Mouse (Mus musculus) forebrain, embryonic 10.5 days (tissue): ENCODE measurements at regions not wholly inside any gene's neighbourhood (a gene's known extent, or its start where the extent isn't known, plus 50 kb on each side); places are given as distances from the start of the nearest gene placed in this dataset.

Experiments used
- DNase-seq: peaks from one replicate; pipeline ENCODE4 v3.0.0-alpha.2; 2017; ENCODE audit warnings: low spot score; ENCODE audit errors: extremely low spot score
- H3K27ac ChIP-seq: fragments of 300-500 bp; sonication (generic); 2 replicates; pipeline ENCODE4 v1.5.1; 2016; ENCODE audit warnings: mild to moderate bottlenecking
- H3K27me3 ChIP-seq: fragments of 300-500 bp; sonication (generic); 2 replicates; pipeline ENCODE4 v1.6.1; 2016; ENCODE audit warnings: mild to moderate bottlenecking; ENCODE audit not compliant: poor library complexity, severe bottlenecking
- H3K36me3 ChIP-seq: fragments of 300-500 bp; sonication (generic); replicated peaks from 2 replicates; pipeline ENCODE4 v1.6.1; 2016; ENCODE audit warnings: mild to moderate bottlenecking, moderate library complexity
- H3K4me1 ChIP-seq: fragments of 300-500 bp; sonication (generic); 2 replicates; pipeline ENCODE4 v1.6.1; 2016
- H3K4me3 ChIP-seq: fragments of 300-500 bp; sonication (generic); 2 replicates; pipeline ENCODE4 v1.5.1; 2016; ENCODE audit warnings: mild to moderate bottlenecking, moderate library complexity
- H3K9me3 ChIP-seq: fragments of 300-500 bp; sonication (generic); 2 replicates; pipeline ENCODE4 v1.6.1; 2016; ENCODE audit warnings: mild to moderate bottlenecking, moderate library complexity
- WGBS: fragments of 180-500 bp; shearing (Covaris S2); methylation state at CpG from one replicate; pipeline ENCODE4 v1.1.7; 2016; 5-methylcytosine and 5-hydroxymethylcytosine counted together

GRCm38 (mm10) chr5:82288069-82288845 is 1066.7 kb downstream of the Tecrl start:
- H3K9me3 ChIP-seq: no peaks in the 10 kb centered on the region
- WGBS: 85% methylated on average over 5 of the region's 5 CpGs
- H3K36me3 ChIP-seq: no peaks in the 10 kb centered on the region
- H3K27me3 ChIP-seq: no peaks in the 10 kb centered on the region
- H3K4me1 ChIP-seq: no peaks in the 10 kb centered on the region
- H3K27ac ChIP-seq: no peak overlapping the region
- no peak for DNase-seq
- H3K4me3 ChIP-seq: no peak overlapping the region

DNA sequence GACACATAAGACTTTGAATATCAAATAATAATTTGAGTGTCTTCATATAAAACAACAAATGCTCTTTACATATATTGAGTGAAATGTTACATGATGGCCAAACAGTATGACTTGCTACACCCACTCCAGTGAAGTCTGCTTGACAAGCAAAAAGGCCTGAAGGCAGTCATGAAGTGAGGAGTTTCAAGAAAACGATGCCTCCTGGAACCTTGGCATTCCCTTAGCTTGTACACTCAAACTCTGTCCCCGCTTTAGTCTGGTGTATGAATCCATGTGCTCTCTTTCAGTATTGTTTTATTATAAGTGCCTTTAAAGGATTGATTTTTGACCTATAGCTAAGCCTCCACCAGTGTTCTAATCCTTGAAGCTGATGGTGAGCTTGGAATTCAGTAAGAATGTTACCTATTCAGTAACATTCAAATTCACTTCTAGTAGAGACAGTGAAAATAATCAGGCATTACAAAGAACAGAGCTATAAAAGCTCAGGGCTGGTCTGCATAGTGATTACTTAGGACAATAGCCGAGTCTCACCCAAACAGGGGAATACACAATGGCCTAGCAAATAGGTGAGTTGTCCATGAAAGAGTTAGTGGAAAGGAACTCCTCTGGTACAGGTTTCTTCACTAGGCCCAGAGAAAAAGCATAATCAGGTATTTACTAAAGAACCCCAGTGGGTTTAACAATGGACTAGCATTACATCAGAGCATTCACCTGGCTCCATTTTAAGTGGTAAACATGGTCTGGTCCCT is 1101.5 kb downstream of the Tecrl start:
- DNase-seq: no peak
- Histone ChIP-seq H3K27me3 (no peaks in the 10 kb centered on the region), H3K9me3 (no peaks in the 10 kb centered on the region), H3K4me1 (no peaks in the 10 kb centered on the region), H3K27ac (no peak overlapping the region), H3K36me3 (no peaks in the 10 kb centered on the region), H3K4me3 (no peak overlapping the region)
- WGBS: 93% methylated on average over 3 of the region's 3 CpGs

DNA sequence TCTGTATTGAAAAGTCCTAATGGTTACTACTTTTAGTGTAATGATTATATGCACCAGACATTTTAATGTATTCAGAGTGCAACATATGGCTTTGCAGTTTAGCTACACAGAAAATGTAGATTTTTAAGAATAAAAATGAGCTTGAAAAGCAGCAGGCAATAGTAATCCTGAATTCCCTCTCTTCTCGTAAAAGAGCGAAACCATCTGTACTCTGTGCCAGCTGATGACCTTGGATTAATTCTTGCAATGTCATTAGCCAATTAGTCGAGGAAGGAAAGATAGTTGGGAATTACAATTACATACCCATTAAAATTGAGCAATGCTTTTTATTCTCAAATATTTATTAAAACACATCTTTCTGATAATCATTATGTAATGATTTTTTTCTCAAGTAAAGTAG is 1128.7 kb downstream of the Tecrl start:
- WGBS: 93% methylated on average over 3 of the region's 3 CpGs
- H3K27ac ChIP-seq: no peak overlapping the region
- H3K4me1 ChIP-seq: no peaks in the 10 kb centered on the region
- no peak for DNase-seq
- no peaks in the 10 kb centered on the region for H3K27me3 ChIP-seq
- H3K4me3 ChIP-seq: no peak overlapping the region
- no peaks in the 10 kb centered on the region for H3K36me3 ChIP-seq
- H3K9me3 ChIP-seq: no peaks in the 10 kb centered on the region

DNA sequence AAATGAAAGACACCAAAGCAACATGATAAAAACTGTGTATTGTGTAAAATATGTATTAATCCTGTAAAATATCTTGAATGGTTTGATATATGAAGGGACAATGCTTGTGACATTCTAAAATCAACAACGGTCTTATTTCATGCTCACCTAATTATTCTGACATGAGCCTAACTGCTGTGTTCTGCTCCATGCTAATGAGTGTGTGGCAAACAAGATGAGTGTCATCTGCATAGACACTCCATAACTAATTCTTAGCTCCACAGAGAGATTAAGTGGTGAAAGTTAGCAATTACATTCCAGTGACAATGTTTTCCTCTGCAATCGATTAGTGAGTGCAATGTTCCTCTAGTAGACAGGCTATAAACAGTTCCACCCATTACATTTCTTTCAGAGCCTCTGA is 1131.4 kb downstream of the Tecrl start:
- DNase-seq: no peak
- Histone ChIP-seq H3K4me3 (no peak overlapping the region), H3K27me3 (no peaks in the 10 kb centered on the region), H3K36me3 (no peaks in the 10 kb centered on the region), H3K9me3 (no peaks in the 10 kb centered on the region), H3K27ac (no peak overlapping the region), H3K4me1 (no peaks in the 10 kb centered on the region)
- WGBS: 96% methylated on average over 2 of the region's 2 CpGs

GRCm38 (mm10) chr5:82203606-82204005 is 1151.4 kb downstream of the Tecrl start:
- Histone ChIP-seq H3K4me1 (no peaks in the 10 kb centered on the region), H3K27me3 (no peaks in the 10 kb centered on the region), H3K36me3 (no peaks in the 10 kb centered on the region), H3K9me3 (no peaks in the 10 kb centered on the region), H3K4me3 (no peak overlapping the region), H3K27ac (no peak overlapping the region)
- WGBS: 89% methylated on average over 3 of the region's 3 CpGs
- no peak for DNase-seq
